Mouse (Mus musculus): Measurements from ENCODE around the gene Cacnb4. TPM values are rescaled to one million over a fixed set of nuclear protein-coding genes. Genes with fewer than 3 reads are reported as not detected.

The Cacnb4 gene
- polyA plus RNA-seq, 1 experiment, result 0.07 TPM

DNA sequence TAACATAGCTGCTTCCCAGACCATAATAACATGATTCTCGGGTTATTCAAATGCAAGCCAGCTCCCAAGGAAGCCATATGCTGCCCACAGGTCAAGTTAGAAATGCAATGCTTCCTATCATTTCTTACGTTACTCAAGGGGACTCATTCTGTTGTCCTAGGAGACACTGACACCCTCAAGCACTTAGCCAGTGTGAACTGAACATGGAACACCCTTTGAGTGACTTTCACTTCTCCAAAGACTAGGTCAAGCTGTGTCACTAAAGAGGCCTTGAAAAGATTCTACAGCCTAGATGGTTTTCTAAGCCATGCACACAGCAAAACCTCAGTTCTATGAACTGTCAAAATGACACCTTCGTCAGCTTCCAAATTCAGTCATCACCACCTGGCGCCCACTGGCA is 98.9 kb downstream of the Cacnb4 start:
- no peak overlapping the region for H3K4me3 ChIP-seq (ENCODE audit: insufficient read depth, low read length)
- TF ChIP-seq CTCF (IDR thresholded peaks at IDR 0.05; ENCODE audit: low read depth, low read length) (no peak), POLR2A (IDR thresholded peaks at IDR 0.05; ENCODE audit: borderline replicate concordance, low read depth, low read length) (no peak)
- no peak overlapping the region for H3K27ac ChIP-seq (ENCODE audit: insufficient read depth, low read depth, low read length)
- H3K4me1 ChIP-seq (ENCODE audit: control insufficient read depth, insufficient read depth, low read length), result peaks cover 10% of the 10 kb centered on the region

DNA sequence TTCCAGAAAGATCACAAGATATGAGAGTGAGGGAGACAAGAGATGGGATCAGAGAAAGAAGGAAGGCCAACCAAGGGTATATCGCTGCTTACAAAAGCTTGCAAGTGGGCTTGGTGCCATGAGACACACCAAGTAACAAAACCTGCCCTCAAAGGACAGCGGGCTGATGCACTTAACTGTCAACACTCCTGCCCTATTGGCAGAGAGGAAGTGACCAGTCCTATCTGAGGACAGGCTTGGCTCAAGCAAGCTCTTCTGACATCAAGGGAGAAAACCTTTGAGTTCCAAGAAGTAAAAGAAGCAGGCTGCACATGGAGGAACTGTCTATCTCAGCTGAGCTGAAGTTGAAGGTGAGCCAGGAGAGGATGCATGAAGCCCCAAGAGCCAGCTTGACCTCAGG is 100.1 kb downstream of the Cacnb4 start:
- Histone ChIP-seq H3K4me3 (ENCODE audit: insufficient read depth, low read length) (no peak overlapping the region), H3K27ac (ENCODE audit: insufficient read depth, low read depth, low read length) (no peak overlapping the region), H3K4me1 (ENCODE audit: control insufficient read depth, insufficient read depth, low read length) (peaks cover 10% of the 10 kb centered on the region)
- TF ChIP-seq CTCF (IDR thresholded peaks at IDR 0.05; ENCODE audit: low read depth, low read length) (no peak), POLR2A (IDR thresholded peaks at IDR 0.05; ENCODE audit: borderline replicate concordance, low read depth, low read length) (no peak)

DNA sequence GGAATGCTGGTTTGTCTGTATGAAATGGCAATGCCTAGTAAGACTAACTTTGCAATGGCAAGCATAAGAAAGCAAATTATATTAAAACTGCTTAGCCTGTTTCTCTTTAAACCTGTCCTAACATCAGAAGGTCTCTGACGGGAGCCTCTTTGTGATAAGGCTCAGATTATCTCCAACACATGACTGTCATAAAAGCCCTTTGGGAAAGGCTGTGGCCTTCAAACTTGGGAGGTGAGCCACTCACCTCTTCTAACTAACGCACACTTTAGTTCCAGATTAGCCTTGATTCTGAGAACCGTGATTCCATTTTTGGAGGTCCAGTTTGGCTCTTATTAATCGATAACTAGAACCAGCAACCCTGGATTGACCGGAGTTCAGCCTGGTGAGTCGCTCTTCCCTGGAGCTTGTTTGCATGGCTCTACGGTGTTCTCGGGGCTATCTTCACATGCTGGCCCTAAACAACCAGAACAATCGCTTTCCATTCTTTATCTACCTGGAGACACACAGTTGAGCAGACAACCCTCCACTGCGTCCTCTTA is 100.9 kb downstream of the Cacnb4 start:
- TF ChIP-seq CTCF (IDR thresholded peaks at IDR 0.05; ENCODE audit: low read depth, low read length) (no peak), POLR2A (IDR thresholded peaks at IDR 0.05; ENCODE audit: borderline replicate concordance, low read depth, low read length) (no peak)
- Histone ChIP-seq H3K4me1 (ENCODE audit: control insufficient read depth, insufficient read depth, low read length) (peaks cover 10% of the 10 kb centered on the region), H3K4me3 (ENCODE audit: insufficient read depth, low read length) (no peak overlapping the region), H3K27ac (ENCODE audit: insufficient read depth, low read depth, low read length) (no peak overlapping the region)

DNA sequence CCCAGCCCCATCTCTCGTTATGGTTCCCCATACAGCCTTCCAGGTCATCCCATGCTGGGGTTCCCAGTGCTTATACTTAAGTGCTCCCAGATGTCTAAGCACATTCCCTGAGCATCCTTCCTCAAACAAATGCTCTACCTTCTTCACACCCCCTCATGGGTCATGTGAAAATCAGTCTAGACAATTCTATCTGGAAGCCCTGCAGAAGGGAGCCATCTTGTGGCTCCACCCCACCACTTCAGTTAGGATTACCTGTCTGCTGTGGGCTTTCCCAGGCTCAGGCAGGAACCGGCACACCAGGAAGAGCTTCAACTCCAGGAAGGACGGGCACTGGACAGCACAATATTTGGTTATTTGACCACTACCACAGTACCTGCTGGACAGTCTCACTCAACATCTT is 101.7 kb downstream of the Cacnb4 start:
- Histone ChIP-seq H3K4me1 (ENCODE audit: control insufficient read depth, insufficient read depth, low read length) (peaks cover 10% of the 10 kb centered on the region), H3K4me3 (ENCODE audit: insufficient read depth, low read length) (no peak overlapping the region), H3K27ac (ENCODE audit: insufficient read depth, low read depth, low read length) (no peak overlapping the region)
- TF ChIP-seq POLR2A (IDR thresholded peaks at IDR 0.05; ENCODE audit: borderline replicate concordance, low read depth, low read length) (no peak), CTCF (IDR thresholded peaks at IDR 0.05; ENCODE audit: low read depth, low read length) (no peak)

DNA sequence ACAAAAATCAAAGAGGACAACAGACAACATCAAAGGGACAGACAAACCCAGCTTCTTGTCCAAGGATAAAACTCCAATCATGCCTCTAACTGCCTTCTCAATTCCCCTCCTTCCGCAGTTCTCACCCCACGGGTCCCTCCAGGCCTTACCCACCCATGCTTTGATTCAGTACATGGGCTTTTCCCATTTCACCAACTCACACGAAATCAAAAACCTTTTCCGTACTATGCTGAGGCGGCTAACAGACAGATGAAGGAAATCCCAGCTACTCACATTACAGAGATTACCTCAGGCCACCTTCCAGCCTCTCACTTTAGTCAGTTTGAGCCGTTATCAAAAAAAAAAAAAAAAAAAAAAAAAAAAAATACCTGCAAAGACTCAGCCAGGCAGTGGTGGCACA is 104.4 kb downstream of the Cacnb4 start:
- peaks cover 8% of the 10 kb centered on the region for H3K4me1 ChIP-seq (ENCODE audit: control insufficient read depth, insufficient read depth, low read length)
- no peak overlapping the region for H3K27ac ChIP-seq (ENCODE audit: insufficient read depth, low read depth, low read length)
- H3K4me3 ChIP-seq (ENCODE audit: insufficient read depth, low read length), result no peak overlapping the region
- TF ChIP-seq CTCF (IDR thresholded peaks at IDR 0.05; ENCODE audit: low read depth, low read length), result no peak
- no peak for TF ChIP-seq POLR2A (IDR thresholded peaks at IDR 0.05; ENCODE audit: borderline replicate concordance, low read depth, low read length)

DNA sequence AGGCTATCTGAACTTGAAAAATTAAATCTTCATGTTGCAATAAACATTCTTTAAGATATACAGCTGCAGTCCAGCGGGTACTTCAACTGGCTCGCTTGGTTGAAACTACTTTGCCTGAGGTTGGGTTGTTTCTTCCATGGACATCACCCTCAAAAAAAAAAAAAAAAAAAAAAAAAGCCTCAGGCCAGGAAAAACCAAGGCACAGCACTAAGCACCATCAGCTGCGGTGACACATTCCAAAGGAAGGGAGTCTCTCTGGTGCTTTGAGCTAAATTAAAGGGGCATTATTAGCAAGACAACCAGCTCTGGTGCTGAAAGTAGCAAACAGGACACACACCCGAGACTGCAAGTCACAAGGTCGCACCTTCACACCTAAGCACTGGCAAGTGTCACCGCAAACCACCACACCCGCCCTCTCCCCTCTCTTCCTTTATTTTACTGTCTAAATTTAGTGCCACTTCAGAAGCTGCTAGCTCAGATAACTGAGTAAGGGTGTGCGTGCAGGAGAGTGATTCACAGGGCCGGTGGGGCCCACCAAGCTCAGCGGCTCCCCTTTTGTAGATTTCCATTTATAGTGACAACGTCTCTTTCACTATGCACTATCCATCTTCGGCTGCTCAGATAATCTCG is 105.2 kb downstream of the Cacnb4 start:
- Histone ChIP-seq H3K27ac (ENCODE audit: insufficient read depth, low read depth, low read length) (no peak overlapping the region), H3K4me3 (ENCODE audit: insufficient read depth, low read length) (no peak overlapping the region), H3K4me1 (ENCODE audit: control insufficient read depth, insufficient read depth, low read length) (peaks cover 8% of the 10 kb centered on the region)
- TF ChIP-seq CTCF (IDR thresholded peaks at IDR 0.05; ENCODE audit: low read depth, low read length) (no peak), POLR2A (IDR thresholded peaks at IDR 0.05; ENCODE audit: borderline replicate concordance, low read depth, low read length) (no peak)

DNA sequence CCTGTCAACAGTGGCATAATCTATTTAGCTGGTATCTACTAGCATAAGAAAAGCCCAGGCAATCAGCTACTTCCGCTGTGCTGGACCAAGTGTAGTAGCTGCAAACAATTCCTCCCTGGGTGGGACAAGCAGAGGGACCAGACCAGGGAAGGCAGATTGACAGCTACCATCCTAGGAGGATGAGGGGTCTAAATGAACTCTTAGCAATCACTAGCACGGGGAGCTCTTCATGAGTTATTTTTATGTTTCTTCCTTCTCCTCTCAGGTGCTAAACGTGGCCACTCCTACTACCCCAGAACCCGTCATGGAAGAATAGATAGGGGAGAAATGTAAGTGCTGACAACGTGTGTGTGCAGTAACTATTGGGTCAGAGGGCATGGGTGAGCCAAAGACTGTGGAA is 105.8 kb downstream of the Cacnb4 start:
- no peak overlapping the region for H3K4me3 ChIP-seq (ENCODE audit: insufficient read depth, low read length)
- peaks cover 8% of the 10 kb centered on the region for H3K4me1 ChIP-seq (ENCODE audit: control insufficient read depth, insufficient read depth, low read length)
- no peak overlapping the region for H3K27ac ChIP-seq (ENCODE audit: insufficient read depth, low read depth, low read length)
- TF ChIP-seq POLR2A (IDR thresholded peaks at IDR 0.05; ENCODE audit: borderline replicate concordance, low read depth, low read length) (no peak), CTCF (IDR thresholded peaks at IDR 0.05; ENCODE audit: low read depth, low read length) (no peak)

DNA sequence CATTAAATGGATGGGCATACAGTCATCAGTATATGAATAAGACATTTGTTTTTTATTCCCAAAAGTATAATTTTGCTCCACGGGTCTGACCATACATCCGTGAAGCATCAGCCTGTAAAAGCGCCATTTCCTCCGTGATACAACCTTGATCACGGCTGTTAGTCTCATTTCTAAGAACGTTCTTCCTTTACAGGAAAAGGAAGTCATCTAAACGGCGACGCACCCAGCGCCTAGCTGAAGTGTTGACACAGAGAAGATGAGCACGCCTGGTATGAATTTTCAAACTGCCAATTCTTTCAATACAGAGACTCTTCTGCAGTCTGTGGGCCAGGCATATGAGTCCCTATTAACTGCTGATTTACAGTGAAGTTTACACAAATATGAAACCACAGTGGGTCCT is 106.5 kb downstream of the Cacnb4 start:
- Histone ChIP-seq H3K4me3 (ENCODE audit: insufficient read depth, low read length) (no peak overlapping the region), H3K27ac (ENCODE audit: insufficient read depth, low read depth, low read length) (no peak overlapping the region), H3K4me1 (ENCODE audit: control insufficient read depth, insufficient read depth, low read length) (peaks cover 8% of the 10 kb centered on the region)
- TF ChIP-seq CTCF (IDR thresholded peaks at IDR 0.05; ENCODE audit: low read depth, low read length) (no peak), POLR2A (IDR thresholded peaks at IDR 0.05; ENCODE audit: borderline replicate concordance, low read depth, low read length) (no peak)

DNA sequence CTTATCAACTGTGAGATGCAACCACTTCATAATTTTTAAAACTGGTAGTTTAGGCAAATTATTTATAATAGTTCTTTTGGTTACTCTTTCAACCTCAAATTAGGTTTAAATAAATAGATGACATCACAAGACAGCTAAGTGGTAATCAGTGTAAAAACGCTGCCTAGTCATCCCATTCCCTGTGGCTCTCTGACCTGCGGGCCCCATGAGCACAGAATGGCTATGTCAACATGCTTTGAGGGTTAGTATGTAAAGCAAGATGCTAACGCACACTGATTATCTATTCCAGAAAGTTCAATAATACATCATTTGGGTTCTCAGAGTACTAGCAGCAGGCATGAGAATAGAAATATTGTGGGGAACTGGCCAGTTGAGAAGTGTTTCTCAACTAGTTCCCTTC is 108.5 kb downstream of the Cacnb4 start:
- Histone ChIP-seq H3K4me1 (ENCODE audit: control insufficient read depth, insufficient read depth, low read length) (peaks cover under 1% of the 10 kb centered on the region), H3K4me3 (ENCODE audit: insufficient read depth, low read length) (no peak overlapping the region), H3K27ac (ENCODE audit: insufficient read depth, low read depth, low read length) (no peak overlapping the region)
- TF ChIP-seq CTCF (IDR thresholded peaks at IDR 0.05; ENCODE audit: low read depth, low read length), result no peak
- TF ChIP-seq POLR2A (IDR thresholded peaks at IDR 0.05; ENCODE audit: borderline replicate concordance, low read depth, low read length), result no peak

DNA sequence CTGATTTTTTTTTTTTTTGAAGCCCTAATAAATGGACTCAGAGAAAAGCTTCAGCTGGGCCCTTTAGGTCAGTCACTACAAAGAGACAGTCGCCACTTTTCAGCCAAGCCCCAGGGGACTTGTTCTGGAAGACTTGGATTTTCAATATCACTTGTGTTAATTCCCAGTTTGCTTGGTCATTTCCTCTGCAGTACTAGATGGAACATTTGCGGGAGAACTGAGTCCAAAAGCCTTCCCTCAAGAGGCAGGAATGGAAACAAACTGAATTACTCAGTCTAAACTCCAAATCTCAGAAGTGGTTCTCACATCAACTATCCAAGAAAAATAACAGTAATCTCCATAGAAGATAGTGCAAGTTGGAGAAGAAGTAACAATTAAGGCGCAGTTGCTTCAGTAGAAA is 109.2 kb downstream of the Cacnb4 start:
- Histone ChIP-seq H3K4me1 (ENCODE audit: control insufficient read depth, insufficient read depth, low read length) (no peaks in the 10 kb centered on the region), H3K4me3 (ENCODE audit: insufficient read depth, low read length) (no peak overlapping the region), H3K27ac (ENCODE audit: insufficient read depth, low read depth, low read length) (no peak overlapping the region)
- TF ChIP-seq CTCF (IDR thresholded peaks at IDR 0.05; ENCODE audit: low read depth, low read length) (no peak), POLR2A (IDR thresholded peaks at IDR 0.05; ENCODE audit: borderline replicate concordance, low read depth, low read length) (no peak)

Data from bone marrow macrophage, adult 2 months (primary cell).